Comparison of ENCODE assay signal across 13 mouse cellular contexts in the genomic region with DNA sequence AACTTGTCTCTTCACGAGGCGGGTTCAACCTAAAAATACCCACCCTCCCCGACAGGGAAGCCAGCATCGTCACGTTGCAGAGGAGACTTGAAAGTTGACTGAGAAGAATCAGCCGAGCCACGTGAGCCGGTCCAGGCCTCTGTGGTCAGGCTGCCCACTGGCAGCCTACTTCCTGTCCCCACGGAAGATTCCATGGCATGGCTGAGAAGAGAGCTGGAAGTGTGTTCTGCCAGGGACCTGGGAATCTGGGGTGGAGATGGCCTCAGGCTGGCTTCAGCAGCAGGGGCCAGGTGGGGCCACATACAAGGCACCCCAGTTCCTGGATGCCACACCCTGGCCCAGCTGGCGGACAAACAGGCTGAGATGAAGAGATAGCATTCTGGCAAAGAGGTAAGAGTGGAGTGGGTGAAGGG. TPM values are rescaled to one million over a fixed set of nuclear protein-coding genes. Genes with fewer than 3 reads are reported as not detected.
DNase-seq lines count a peak whose midpoint lies in the region; ATAC-seq and TF ChIP-seq lines count a peak whose summit lies in the region.
"Had no signal": no experiment of that assay in that cellular context is flagged by ENCODE, and none has a peak within 500 bp of the region (broad histone marks: within the 10 kb centered on the region; RNA-seq: fewer than 3 reads in every experiment).

No protein-coding gene starts in this region.

- ATAC-seq in hindbrain, embryonic 12.5 days (ENCODE audit: low FRiP score): no peak

- DNase-seq in hindbrain, embryonic 10.5 days (ENCODE audit: low spot score): no peak
- peak; percentile 43 to 50 for DNase-seq in heart, adult 9 months (ENCODE audit: low spot score in 2 of 2)
- DNase-seq in lung, postnatal 36 days: peak; percentile 65
- no peak for DNase-seq in adrenal gland, postnatal 36 days
- no peak for DNase-seq in ovary, postnatal 10 days (ENCODE audit: low spot score)
- DNase-seq in spleen, postnatal 14 days (ENCODE audit: low spot score in 2 of 2): no peak
- DNase-seq: adrenal gland, adult 2 months; kidney, adult 2 months; lung, embryonic 14.5 days; thymus, adult 2 months had no signal

- peak overlapping the region; percentile 93 for H3K27ac ChIP-seq in hindbrain, embryonic 10.5 days
- H3K27ac ChIP-seq in hindbrain, embryonic 12.5 days: no peak overlapping the region

- H3K4me1 ChIP-seq in hindbrain, embryonic 10.5 days (replicated peaks): peaks cover 64% of the 10 kb centered on the region
- peaks cover 50% of the 10 kb centered on the region for H3K4me1 ChIP-seq in hindbrain, embryonic 12.5 days
- H3K4me1 ChIP-seq in E14TG2a.4 (replicated peaks; ENCODE audit: low read depth, low read length): peaks cover 64% of the 10 kb centered on the region

- H3K27me3 ChIP-seq in hindbrain, embryonic 10.5 days (ENCODE audit: insufficient read depth, poor library complexity, severe bottlenecking): 0 out of 2 replicates have a peak, but pooled peaks cover 6% of the 10 kb centered on the region
- no peaks in the 10 kb centered on the region for H3K27me3 ChIP-seq in hindbrain, embryonic 12.5 days
- peaks cover 4% of the 10 kb centered on the region; the same call in 1 of the 2 replicates for H3K27me3 ChIP-seq in E14TG2a.4 (ENCODE audit: insufficient read depth, low read length)

- WGBS in hindbrain, embryonic 10.5 days: 80% methylated on average over 10 of the region's 10 CpGs
- WGBS in hindbrain, embryonic 12.5 days: 80% methylated on average over 10 of the region's 10 CpGs

- TF ChIP-seq CTCF in E14TG2a.4 (conservative IDR thresholded peaks at IDR 0.05; ENCODE audit: low read length): no peak

- no peak overlapping the region for H3K4me3 ChIP-seq in hindbrain, embryonic 10.5 days
- no peak overlapping the region for H3K4me3 ChIP-seq in hindbrain, embryonic 12.5 days
- peak overlapping the region; percentile 11; the same call in 1 of the 2 replicates for H3K4me3 ChIP-seq in E14TG2a.4 (replicated peaks; ENCODE audit: low read length)

- no peak overlapping the region for H3K9ac ChIP-seq in hindbrain, embryonic 12.5 days
- H3K9ac ChIP-seq: lung, embryonic 14.5 days had no signal

- H3K9me3 ChIP-seq in hindbrain, embryonic 10.5 days: no peaks in the 10 kb centered on the region
- H3K9me3 ChIP-seq in hindbrain, embryonic 12.5 days (replicated peaks): no peaks in the 10 kb centered on the region
- no peaks in the 10 kb centered on the region for H3K9me3 ChIP-seq in E14TG2a.4 (ENCODE audit: low read length)

- H3K4me2 ChIP-seq in hindbrain, embryonic 12.5 days (replicated peaks): no peak overlapping the region
- H3K4me2 ChIP-seq: lung, embryonic 14.5 days had no signal

- no peaks in the 10 kb centered on the region for H3K36me3 ChIP-seq in hindbrain, embryonic 10.5 days
- H3K36me3 ChIP-seq in hindbrain, embryonic 12.5 days: no peaks in the 10 kb centered on the region
- no peaks in the 10 kb centered on the region for H3K36me3 ChIP-seq in E14TG2a.4 (ENCODE audit: insufficient read depth, low read length)

RNA-seq across cellular contexts. Expression of gene Osbpl2, which starts 3.0 kb away (rescaled TPM):
- polyA plus RNA-seq in hindbrain, embryonic 10.5 days (2016; fragmentation: Nextera tagmentation; extraction: Ambion mirVana): 29.0 and 42.2 TPM in 2 replicates
- polyA plus RNA-seq in hindbrain, embryonic 12.5 days (2016; fragmentation: Nextera tagmentation; extraction: Ambion mirVana): 52.2 and 53.8 TPM in 2 replicates
- 10 to 100 TPM; 37.8 to 44.3 TPM for total RNA-seq in adrenal gland, postnatal 36 days (2021)

RNA-seq across cellular contexts. Expression of gene Hrh3, which starts 11.8 kb away (rescaled TPM):
- 1.5 and 4.2 TPM in 2 replicates for polyA plus RNA-seq in hindbrain, embryonic 10.5 days (2016; fragmentation: Nextera tagmentation; extraction: Ambion mirVana)
- polyA plus RNA-seq in hindbrain, embryonic 12.5 days (2016; fragmentation: Nextera tagmentation; extraction: Ambion mirVana): 4.1 and 4.2 TPM in 2 replicates
- under 1 TPM in 1 of 2 experiments, not detected in 1; 0.13 TPM for total RNA-seq in adrenal gland, postnatal 36 days (2021)
- total RNA-seq: adrenal gland, adult 2 months had no signal
- polyA plus RNA-seq: heart, postnatal 0 days; lung, embryonic 14.5 days had no signal

RNA-seq across cellular contexts. Expression of gene Mtg2, which starts 45.7 kb away (rescaled TPM):
- 33.9 TPM in 2 replicates for polyA plus RNA-seq in hindbrain, embryonic 10.5 days (2016; fragmentation: Nextera tagmentation; extraction: Ambion mirVana)
- polyA plus RNA-seq in hindbrain, embryonic 12.5 days (2016; fragmentation: Nextera tagmentation; extraction: Ambion mirVana): 30.0 and 31.4 TPM in 2 replicates
- total RNA-seq in adrenal gland, postnatal 36 days (2021): 10 to 100 TPM; 15.9 to 17.4 TPM

RNA-seq across cellular contexts. Expression of gene Adrm1, which starts 55.2 kb away (rescaled TPM):
- 278 and 297 TPM in 2 replicates for polyA plus RNA-seq in hindbrain, embryonic 10.5 days (2016; fragmentation: Nextera tagmentation; extraction: Ambion mirVana)
- polyA plus RNA-seq in hindbrain, embryonic 12.5 days (2016; fragmentation: Nextera tagmentation; extraction: Ambion mirVana): 198 and 200 TPM in 2 replicates
- 100 to 1,000 TPM; 148 to 182 TPM for total RNA-seq in adrenal gland, postnatal 36 days (2021)

Comparison
In these comparisons a context has a peak if more than half of its experiments do, and no peak if none do; other contexts are left out.
1. DNase-seq: peak in heart, adult 9 months (2 of 2) and lung, postnatal 36 days (single experiment); none in hindbrain, embryonic 10.5 days (single experiment), adrenal gland, postnatal 36 days (0 of 2), ovary, postnatal 10 days (single experiment) and spleen, postnatal 14 days (0 of 2).